Mouse (Mus musculus): ENCODE measurements around the gene H2afx. TPM values are rescaled to one million over a fixed set of nuclear protein-coding genes. Genes with fewer than 3 reads are reported as not detected.

Gene H2afx
- polyA plus RNA-seq, 1 experiment from 2014 or later = 93.6 TPM

- WGBS = 58% methylated on average over 3 of the region's 3 CpGs
- no peak overlapping the region for H3K27ac ChIP-seq (replicated peaks)
- no peak for ATAC-seq (ENCODE audit: low FRiP score, low TSS enrichment)
- H3K36me3 ChIP-seq (ENCODE audit: control insufficient read depth, insufficient read depth, low read length) = peaks cover 3% of the 10 kb centered on the region
- no peak for TF ChIP-seq EP300 (optimal IDR thresholded peaks at IDR 0.05)
- TF ChIP-seq CTCF (IDR thresholded peaks at IDR 0.05; ENCODE audit: low read depth) = no peak
- H3K27me3 ChIP-seq (ENCODE audit: control insufficient read depth, insufficient read depth, low read length) = no peaks in the 10 kb centered on the region
- no peaks in the 10 kb centered on the region for H3K4me1 ChIP-seq (replicated peaks; ENCODE audit: control insufficient read depth, insufficient read depth)
- H3K4me2 ChIP-seq (replicated peaks; ENCODE audit: low read depth) = no peak overlapping the region
- H3K9ac ChIP-seq (ENCODE audit: low read length) = no peak overlapping the region
- H3K4me3 ChIP-seq (ENCODE audit: low read depth, low read length) = no peak overlapping the region
- no peak for DNase-seq (ENCODE audit: low spot score)
- no peaks in the 10 kb centered on the region for H3K9me3 ChIP-seq (ENCODE audit: control insufficient read depth, low read length)
Observed at GRCm38 (mm10) chr9:44309756-44310155, 24.7 kb upstream of the H2afx start.

GRCm38 (mm10) chr9:44310750-44311135 is 23.8 kb upstream of the H2afx start:
- Histone ChIP-seq H3K9ac (ENCODE audit: low read length) (0 out of 2 replicates have a peak overlapping the region, but pooled peaks have one; percentile 8), H3K4me1 (replicated peaks; ENCODE audit: control insufficient read depth, insufficient read depth) (no peaks in the 10 kb centered on the region), H3K9me3 (ENCODE audit: control insufficient read depth, low read length) (no peaks in the 10 kb centered on the region), H3K4me2 (replicated peaks; ENCODE audit: low read depth) (peak overlapping the region; percentile 21), H3K4me3 (ENCODE audit: low read depth, low read length) (no peak overlapping the region), H3K27ac (replicated peaks) (peak overlapping the region; percentile 71), H3K27me3 (ENCODE audit: control insufficient read depth, insufficient read depth, low read length) (no peaks in the 10 kb centered on the region), H3K36me3 (ENCODE audit: control insufficient read depth, insufficient read depth, low read length) (peaks cover 13% of the 10 kb centered on the region)
- 41% methylated on average over 10 of the region's 10 CpGs for WGBS
- ATAC-seq (ENCODE audit: low FRiP score, low TSS enrichment) (0 out of 2 replicates have a peak, but pooled peaks have one; percentile 2), DNase-seq (ENCODE audit: low spot score) (no peak)
- TF ChIP-seq EP300 (optimal IDR thresholded peaks at IDR 0.05) (no peak), CTCF (IDR thresholded peaks at IDR 0.05; ENCODE audit: low read depth) (no peak)

- Histone ChIP-seq H3K4me3 (ENCODE audit: low read depth, low read length) (no peak overlapping the region), H3K4me2 (replicated peaks; ENCODE audit: low read depth) (peak overlapping the region; percentile 21), H3K27ac (replicated peaks) (peak overlapping the region; percentile 71), H3K36me3 (ENCODE audit: control insufficient read depth, insufficient read depth, low read length) (peaks cover 18% of the 10 kb centered on the region), H3K9me3 (ENCODE audit: control insufficient read depth, low read length) (no peaks in the 10 kb centered on the region), H3K4me1 (replicated peaks; ENCODE audit: control insufficient read depth, insufficient read depth) (no peaks in the 10 kb centered on the region), H3K9ac (ENCODE audit: low read length) (no peak overlapping the region; the same call in 1 of the 2 replicates), H3K27me3 (ENCODE audit: control insufficient read depth, insufficient read depth, low read length) (no peaks in the 10 kb centered on the region)
- peak; percentile 67 for ATAC-seq (ENCODE audit: low FRiP score, low TSS enrichment)
- DNase-seq (ENCODE audit: low spot score) = peak; percentile 44
- WGBS = 21% methylated on average over 27 of the region's 27 CpGs
- peak; percentile 53 for TF ChIP-seq EP300 (optimal IDR thresholded peaks at IDR 0.05)
- TF ChIP-seq CTCF (IDR thresholded peaks at IDR 0.05; ENCODE audit: low read depth) = peak; percentile 25; the same call in 1 of the 2 replicates
Observed at GRCm38 (mm10) chr9:44311136-44312134, 23.1 kb upstream of the H2afx start.

- no peak for DNase-seq (ENCODE audit: low spot score)
- Histone ChIP-seq H3K27me3 (ENCODE audit: control insufficient read depth, insufficient read depth, low read length) (no peaks in the 10 kb centered on the region), H3K27ac (replicated peaks) (no peak overlapping the region), H3K9me3 (ENCODE audit: control insufficient read depth, low read length) (no peaks in the 10 kb centered on the region), H3K4me3 (ENCODE audit: low read depth, low read length) (no peak overlapping the region), H3K4me2 (replicated peaks; ENCODE audit: low read depth) (no peak overlapping the region), H3K9ac (ENCODE audit: low read length) (no peak overlapping the region), H3K36me3 (ENCODE audit: control insufficient read depth, insufficient read depth, low read length) (peaks cover 22% of the 10 kb centered on the region), H3K4me1 (replicated peaks; ENCODE audit: control insufficient read depth, insufficient read depth) (no peaks in the 10 kb centered on the region; the same call in 1 of the 2 replicates)
- TF ChIP-seq CTCF (IDR thresholded peaks at IDR 0.05; ENCODE audit: low read depth) = no peak
- no peak for TF ChIP-seq EP300 (optimal IDR thresholded peaks at IDR 0.05)
- WGBS = 76% methylated on average over 19 of the region's 19 CpGs
- ATAC-seq (ENCODE audit: low FRiP score, low TSS enrichment) = no peak
Observed at GRCm38 (mm10) chr9:44313476-44314256, 20.8 kb upstream of the H2afx start.

- Histone ChIP-seq H3K36me3 (ENCODE audit: control insufficient read depth, insufficient read depth, low read length) (peaks cover 22% of the 10 kb centered on the region), H3K4me2 (replicated peaks; ENCODE audit: low read depth) (no peak overlapping the region), H3K27ac (replicated peaks) (no peak overlapping the region), H3K4me3 (ENCODE audit: low read depth, low read length) (no peak overlapping the region), H3K27me3 (ENCODE audit: control insufficient read depth, insufficient read depth, low read length) (no peaks in the 10 kb centered on the region), H3K4me1 (replicated peaks; ENCODE audit: control insufficient read depth, insufficient read depth) (no peaks in the 10 kb centered on the region; the same call in none of the 2 replicates), H3K9ac (ENCODE audit: low read length) (no peak overlapping the region), H3K9me3 (ENCODE audit: control insufficient read depth, low read length) (no peaks in the 10 kb centered on the region)
- WGBS = 78% methylated on average over 4 of the region's 4 CpGs
- DNase-seq (ENCODE audit: low spot score) (no peak), ATAC-seq (ENCODE audit: low FRiP score, low TSS enrichment) (no peak)
- TF ChIP-seq EP300 (optimal IDR thresholded peaks at IDR 0.05) (no peak), CTCF (IDR thresholded peaks at IDR 0.05; ENCODE audit: low read depth) (no peak)
Observed at GRCm38 (mm10) chr9:44314257-44314547, 20.3 kb upstream of the H2afx start.

All from stomach, postnatal 0 days (tissue).